Mouse (Mus musculus) liver, adult 2 months (tissue): ENCODE data around the gene Pcbp4. TPM values are rescaled to one million over a fixed set of nuclear protein-coding genes. Genes with fewer than 3 reads are reported as not detected.
A peak's percentile ranks its signal among the peaks of the same experiment; 100 is the strongest.

Experiments used
- DNase-seq: peaks from one replicate; pipeline ENCODE4 v3.0.0-alpha.2; 2011; ENCODE audit warnings: low read depth, low spot score; ENCODE audit errors: extremely low read depth
- H3K27ac ChIP-seq: fragments of 200-500 bp; replicated peaks from 2 replicates; pipeline ENCODE4 v1.5.1; 2012; ENCODE audit warnings: low read depth, mild to moderate bottlenecking, control low read depth, inconsistent platforms, low read length; ENCODE audit not compliant: insufficient read depth
- H3K27me3 ChIP-seq: fragments of 200-500 bp; 2 replicates; pipeline ENCODE4 v1.6.1; 2012; ENCODE audit warnings: mild to moderate bottlenecking, moderate library complexity, low read length, inconsistent platforms; ENCODE audit not compliant: control insufficient read depth, insufficient read depth
- H3K36me3 ChIP-seq: fragments of 200-500 bp; 2 replicates; pipeline ENCODE4 v1.6.1; 2012; ENCODE audit warnings: low read length, inconsistent platforms; ENCODE audit not compliant: control insufficient read depth, insufficient read depth
- H3K4me1 ChIP-seq: fragments of 200-500 bp; 2 replicates; pipeline ENCODE4 v1.6.1; 2011; ENCODE audit warnings: low read length; ENCODE audit not compliant: control insufficient read depth, insufficient read depth
- H3K4me3 ChIP-seq: fragments of 200-500 bp; 2 replicates; pipeline ENCODE4 v1.5.1; 2011; ENCODE audit warnings: low read depth, mild to moderate bottlenecking, control low read depth, low read length, moderate library complexity; ENCODE audit not compliant: insufficient read depth
- H3K79me2 ChIP-seq: fragments of 200-500 bp; 2 replicates; pipeline ENCODE4 v1.6.1; 2012; ENCODE audit warnings: inconsistent platforms, mild to moderate bottlenecking, low read length, moderate library complexity; ENCODE audit not compliant: control insufficient read depth, insufficient read depth
- H3K9ac ChIP-seq: fragments of 200-500 bp; 2 replicates; pipeline ENCODE4 v1.6.1; 2012; ENCODE audit warnings: low read depth, mild to moderate bottlenecking, control low read depth, inconsistent platforms, low read length
- CTCF ChIP-seq: fragments of 200-500 bp; IDR thresholded peaks from 2 replicates; pipeline ENCODE4 v1.5.1; 2011; ENCODE audit warnings: low read depth, low read length, control low read depth
- POLR2A ChIP-seq: fragments of 200-500 bp; IDR thresholded peaks from 2 replicates; pipeline ENCODE4 v1.6.1; 2011; ENCODE audit warnings: low read length, control low read depth; ENCODE audit not compliant: insufficient read depth; ENCODE audit errors: extremely low read depth
- WGBS: fragments of 180-500 bp; shearing (Covaris S2); methylation state at CpG from one replicate; pipeline ENCODE4 v1.1.7; 2018; 5-methylcytosine and 5-hydroxymethylcytosine counted together
- polyA plus RNA-seq: library from polyadenylated mRNA; depleted of rRNA; stranded (reverse); fragments of >200 nt; gene quantifications from 2 replicates; pipeline ENCODE4 v1.2.3, GENCODE M21; 2012
- total RNA-seq: library from RNA; depleted of rRNA; stranded (reverse); fragments of >200 nt; gene quantifications from 2 replicates; pipeline ENCODE4 v1.2.3, GENCODE M21; 2014

Pcbp4 gene
- total and polyA plus RNA-seq, 2 experiments = 15.9 to 52.5 TPM

- Histone ChIP-seq H3K79me2 (peaks cover 11% of the 10 kb centered on the region; the same call in 1 of the 2 replicates), H3K4me1 (peaks cover 36% of the 10 kb centered on the region), H3K27me3 (no peaks in the 10 kb centered on the region), H3K9ac (peak overlapping the region; percentile 93), H3K36me3 (peaks cover 7% of the 10 kb centered on the region; the same call in 1 of the 2 replicates), H3K27ac (peak overlapping the region; percentile 100), H3K4me3 (peak overlapping the region; percentile 79)
- WGBS = 9% methylated on average over 9 of the region's 9 CpGs
- peak; percentile 87 for DNase-seq
- TF ChIP-seq POLR2A (0 out of 2 replicates have a peak, but pooled peaks have one; percentile 9), CTCF (no peak)
These were observed 5.1 kb upstream of the Pcbp4 start for GRCm38 (mm10) chr9:106447951-106448350.

GRCm38 (mm10) chr9:106448498-106449031 lies 4.5 kb upstream of the Pcbp4 start:
- Histone ChIP-seq H3K4me1 (peaks cover 36% of the 10 kb centered on the region), H3K27ac (peak overlapping the region; percentile 100)
- under 1% methylated on average over 23 of the region's 23 CpGs for WGBS

GRCm38 (mm10) chr9:106449947-106450346 lies 3.1 kb upstream of the Pcbp4 start:
- 41% methylated on average over 8 of the region's 8 CpGs for WGBS
- Histone ChIP-seq H3K4me3 (peak overlapping the region; percentile 63), H3K27ac (peak overlapping the region; percentile 100), H3K36me3 (peaks cover 7% of the 10 kb centered on the region; the same call in 1 of the 2 replicates), H3K4me1 (peaks cover 33% of the 10 kb centered on the region), H3K79me2 (peaks cover 11% of the 10 kb centered on the region; the same call in 1 of the 2 replicates), H3K27me3 (no peaks in the 10 kb centered on the region), H3K9ac (peak overlapping the region; percentile 93)
- DNase-seq = peak; percentile 54
- no peak for TF ChIP-seq POLR2A

More at GRCm38 (mm10) chr9:106448498-106449031, 4.5 kb upstream of the Pcbp4 start:
- Histone ChIP-seq H3K27me3 (no peaks in the 10 kb centered on the region), H3K4me3 (peak overlapping the region; percentile 79), H3K79me2 (peaks cover 11% of the 10 kb centered on the region; the same call in 1 of the 2 replicates), H3K36me3 (peaks cover 7% of the 10 kb centered on the region; the same call in 1 of the 2 replicates), H3K9ac (peak overlapping the region; percentile 93)
- TF ChIP-seq CTCF = peak; percentile 90
- peak; percentile 79 for TF ChIP-seq POLR2A
- DNase-seq = peak; percentile 91

- peak overlapping the region; percentile 100 for H3K27ac ChIP-seq
- H3K4me3 ChIP-seq = peak overlapping the region; percentile 63; the same call in 1 of the 2 replicates
- H3K4me1 ChIP-seq = peaks cover 29% of the 10 kb centered on the region
- peaks cover 7% of the 10 kb centered on the region; the same call in 1 of the 2 replicates for H3K36me3 ChIP-seq
- peak; percentile 76 for DNase-seq
- TF ChIP-seq POLR2A = no peak
- TF ChIP-seq CTCF = no peak
- H3K79me2 ChIP-seq = peaks cover 11% of the 10 kb centered on the region; the same call in 1 of the 2 replicates
- no peaks in the 10 kb centered on the region for H3K27me3 ChIP-seq
- 19% methylated on average over 9 of the region's 9 CpGs for WGBS
- H3K9ac ChIP-seq = peak overlapping the region; percentile 93
These were observed 2.4 kb upstream of the Pcbp4 start for GRCm38 (mm10) chr9:106450661-106451060.

- H3K4me1 ChIP-seq = peaks cover 29% of the 10 kb centered on the region
These were observed 1.8 kb upstream of the Pcbp4 start for GRCm38 (mm10) chr9:106451298-106451697.

GRCm38 (mm10) chr9:106451899-106452298 lies 1.2 kb upstream of the Pcbp4 start:
- Histone ChIP-seq H3K9ac (no peak overlapping the region), H3K36me3 (peaks cover 7% of the 10 kb centered on the region; the same call in 1 of the 2 replicates), H3K4me3 (no peak overlapping the region), H3K27ac (peak overlapping the region; percentile 57), H3K79me2 (peaks cover 11% of the 10 kb centered on the region; the same call in 1 of the 2 replicates), H3K27me3 (no peaks in the 10 kb centered on the region), H3K4me1 (peaks cover 28% of the 10 kb centered on the region)
- 69% methylated on average over 2 of the region's 2 CpGs for WGBS
- no peak for DNase-seq
- TF ChIP-seq CTCF (no peak), POLR2A (no peak)

More at GRCm38 (mm10) chr9:106451298-106451697, 1.8 kb upstream of the Pcbp4 start:
- no peak for TF ChIP-seq POLR2A
- no peak for TF ChIP-seq CTCF
- Histone ChIP-seq H3K4me3 (no peak overlapping the region), H3K27ac (peak overlapping the region; percentile 30; the same call in 1 of the 2 replicates), H3K27me3 (no peaks in the 10 kb centered on the region), H3K79me2 (peaks cover 11% of the 10 kb centered on the region; the same call in 1 of the 2 replicates), H3K36me3 (peaks cover 7% of the 10 kb centered on the region; the same call in 1 of the 2 replicates), H3K9ac (peak overlapping the region; percentile 8; the same call in 1 of the 2 replicates)
- no peak for DNase-seq
- 51% methylated on average over 11 of the region's 11 CpGs for WGBS
